Mouse (Mus musculus): ENCODE measurements around the gene 2510039O18Rik.

2510039O18Rik gene

DNA sequence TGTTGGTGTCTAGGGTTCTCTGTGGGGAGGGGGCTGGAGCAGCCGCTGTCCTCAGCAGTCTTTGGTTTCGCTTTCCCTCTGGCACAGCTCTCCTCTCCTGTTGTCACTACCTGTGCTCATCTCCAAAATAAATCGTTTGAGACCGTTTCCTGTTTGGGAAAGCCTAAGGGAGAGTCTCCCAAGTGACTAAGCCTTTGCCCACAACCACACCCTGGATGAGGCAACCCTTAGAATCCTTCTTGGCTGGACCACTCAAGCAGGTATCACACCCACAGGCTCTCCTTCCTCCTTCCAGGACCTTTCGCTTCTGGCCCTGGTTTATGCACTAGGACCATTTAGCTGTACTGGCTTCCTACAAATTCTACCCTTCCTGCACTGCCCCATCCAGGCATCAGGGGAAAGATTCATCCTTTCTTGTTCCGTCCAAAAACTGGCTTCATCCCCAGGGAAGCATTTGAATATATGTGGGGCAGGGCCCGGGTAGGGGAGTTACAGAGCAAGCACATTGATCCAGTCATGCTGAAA is 52.9 kb downstream of the 2510039O18Rik start:
- no peak for DNase-seq (ENCODE audit: low read depth, low spot score)

DNA sequence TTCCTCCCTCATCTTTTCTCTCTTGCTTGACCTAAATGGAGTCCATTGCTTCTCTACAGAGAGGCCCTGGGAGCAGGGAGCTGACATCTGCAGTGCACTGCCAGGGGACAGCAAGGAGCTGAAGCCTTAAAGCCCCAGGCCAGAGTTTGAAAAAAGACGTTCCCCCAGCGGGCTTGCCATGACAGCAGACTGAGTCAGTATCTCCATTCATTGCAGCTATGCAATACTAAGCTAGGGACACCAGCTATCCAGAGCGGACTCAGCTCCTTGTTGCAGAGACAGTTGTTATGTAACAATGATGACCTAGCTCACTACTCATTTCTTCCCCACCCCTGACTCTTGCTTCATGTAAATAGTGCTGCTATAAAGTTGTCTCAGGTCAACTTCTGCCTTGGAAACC is 54.6 kb downstream of the 2510039O18Rik start:
- DNase-seq (ENCODE audit: low read depth, low spot score), result no peak
